Mouse (Mus musculus) intestine, embryonic 14.5 days (tissue): ENCODE measurements around the gene Cwf19l1. TPM values are rescaled to one million over a fixed set of nuclear protein-coding genes. Genes with fewer than 3 reads are reported as not detected.

Experiments used
- ATAC-seq: fragments of 200-750 bp; cut with Nextera tagmentation; replicated peaks from 2 replicates; pipeline ENCODE4 v1.8.0; 2017; ENCODE audit warnings: low read depth, moderate number of reproducible peaks, moderate TSS enrichment, moderate library complexity; ENCODE audit not compliant: low FRiP score, low TSS enrichment
- DNase-seq: peaks from one replicate; pipeline ENCODE4 v3.0.0-alpha.2; 2018; ENCODE audit warnings: low spot score
- H3K27ac ChIP-seq: fragments of 300-500 bp; sonication (generic); 2 replicates; pipeline ENCODE4 v1.5.1; 2014; ENCODE audit warnings: low read depth, mild to moderate bottlenecking, control low read depth
- H3K27me3 ChIP-seq: fragments of 300-500 bp; sonication (generic); replicated peaks from 2 replicates; pipeline ENCODE4 v1.6.1; 2014; ENCODE audit warnings: low read length, control low read depth; ENCODE audit not compliant: control insufficient read depth, insufficient read depth
- H3K36me3 ChIP-seq: fragments of 300-500 bp; sonication (generic); 2 replicates; pipeline ENCODE4 v1.6.1; 2014; ENCODE audit warnings: low read length, control low read depth; ENCODE audit not compliant: control insufficient read depth, insufficient read depth
- H3K4me1 ChIP-seq: fragments of 300-500 bp; sonication (generic); replicated peaks from 2 replicates; pipeline ENCODE4 v1.6.1; 2014; ENCODE audit warnings: low read length, control low read depth, mixed read lengths; ENCODE audit not compliant: control insufficient read depth, insufficient read depth
- H3K4me2 ChIP-seq: fragments of 300-500 bp; sonication (generic); 2 replicates; pipeline ENCODE4 v1.6.1; 2014; ENCODE audit warnings: low read length
- H3K4me3 ChIP-seq: fragments of 300-500 bp; sonication (generic); 2 replicates; pipeline ENCODE4 v1.5.1; 2014; ENCODE audit warnings: low read depth, low read length, control low read depth, mixed read lengths
- H3K9ac ChIP-seq: fragments of 300-500 bp; sonication (generic); 2 replicates; pipeline ENCODE4 v1.6.1; 2014; ENCODE audit warnings: mild to moderate bottlenecking, low read length
- H3K9me3 ChIP-seq: fragments of 300-500 bp; sonication (generic); 2 replicates; pipeline ENCODE4 v1.6.1; 2016; ENCODE audit warnings: low read length, control low read depth; ENCODE audit not compliant: control insufficient read depth
- WGBS: fragments of 180-500 bp; shearing (Covaris S2); extraction: QIAGEN DNeasy Blood & Tissue Kit; methylation state at CpG from one replicate; pipeline ENCODE4 v1.1.7; 2014; 5-methylcytosine and 5-hydroxymethylcytosine counted together
- polyA plus RNA-seq: library from polyadenylated mRNA; unstranded; fragments of >200 nt; fragmentation: Nextera tagmentation; extraction: Ambion mirVana; gene quantifications from 2 replicates; pipeline ENCODE4 v1.2.1, GENCODE M21; 2014

Cwf19l1 gene
- 35.5 and 37.8 TPM in 2 replicates for polyA plus RNA-seq

GRCm38 (mm10) chr19:44135072-44135959 is at the start of gene Cwf19l1:
Gene Cwf19l1 (minus strand): TSS chr19:44135876.
- peak; percentile 96 for DNase-seq
- peak within 1 kb of the TSS; percentile 87 for H3K4me2 ChIP-seq
- no peaks in the 10 kb centered on the region for H3K27me3 ChIP-seq
- peaks cover 34% of the 10 kb centered on the region for H3K36me3 ChIP-seq
- H3K4me3 ChIP-seq: peak within 1 kb of the TSS; percentile 60
- H3K9ac ChIP-seq: peak within 1 kb of the TSS; percentile 53
- ATAC-seq: peak; percentile 87
- peaks cover 7% of the 10 kb centered on the region for H3K4me1 ChIP-seq
- H3K27ac ChIP-seq: peak within 1 kb of the TSS; percentile 94
- no peaks in the 10 kb centered on the region for H3K9me3 ChIP-seq
- WGBS: under 1% methylated on average over 45 of the region's 45 CpGs

GRCm38 (mm10) chr19:44183968-44184367 is 48.3 kb upstream of the Cwf19l1 start:
- Histone ChIP-seq H3K36me3 (no peaks in the 10 kb centered on the region), H3K4me1 (no peaks in the 10 kb centered on the region), H3K4me3 (no peak overlapping the region), H3K27ac (no peak overlapping the region), H3K9ac (no peak overlapping the region), H3K4me2 (no peak overlapping the region), H3K9me3 (no peaks in the 10 kb centered on the region), H3K27me3 (no peaks in the 10 kb centered on the region)
- WGBS: 63% methylated on average over 3 of the region's 3 CpGs
- no peak for DNase-seq
- ATAC-seq: no peak

- no peak overlapping the region for H3K27ac ChIP-seq
- 84% methylated on average over 1 of the region's 1 CpGs for WGBS
- H3K27me3 ChIP-seq: no peaks in the 10 kb centered on the region
- H3K4me3 ChIP-seq: no peak overlapping the region
- no peaks in the 10 kb centered on the region for H3K4me1 ChIP-seq
- H3K9ac ChIP-seq: no peak overlapping the region
- DNase-seq: no peak
- H3K36me3 ChIP-seq: no peaks in the 10 kb centered on the region
- no peak for ATAC-seq
- no peak overlapping the region for H3K4me2 ChIP-seq
- H3K9me3 ChIP-seq: no peaks in the 10 kb centered on the region
These were observed 44.8 kb upstream of the Cwf19l1 start for GRCm38 (mm10) chr19:44180502-44180901.

- WGBS: 82% methylated on average over 3 of the region's 3 CpGs
- Histone ChIP-seq H3K4me2 (no peak overlapping the region), H3K9me3 (no peaks in the 10 kb centered on the region), H3K9ac (no peak overlapping the region), H3K27ac (no peak overlapping the region), H3K36me3 (no peaks in the 10 kb centered on the region), H3K4me3 (no peak overlapping the region), H3K27me3 (no peaks in the 10 kb centered on the region), H3K4me1 (no peaks in the 10 kb centered on the region)
- ATAC-seq (no peak), DNase-seq (no peak)
These were observed 41.1 kb upstream of the Cwf19l1 start for GRCm38 (mm10) chr19:44176741-44177140.

- no peak for DNase-seq
- Histone ChIP-seq H3K27me3 (no peaks in the 10 kb centered on the region), H3K27ac (no peak overlapping the region), H3K4me1 (no peaks in the 10 kb centered on the region), H3K4me3 (no peak overlapping the region), H3K36me3 (no peaks in the 10 kb centered on the region), H3K9me3 (no peaks in the 10 kb centered on the region), H3K9ac (no peak overlapping the region), H3K4me2 (no peak overlapping the region)
- WGBS: 62% methylated on average over 8 of the region's 8 CpGs
- ATAC-seq: no peak
These were observed 39.2 kb upstream of the Cwf19l1 start for GRCm38 (mm10) chr19:44174835-44175234.

GRCm38 (mm10) chr19:44161515-44161914 is 25.8 kb upstream of the Cwf19l1 start:
- Histone ChIP-seq H3K4me1 (no peaks in the 10 kb centered on the region), H3K36me3 (no peaks in the 10 kb centered on the region), H3K27me3 (no peaks in the 10 kb centered on the region), H3K4me3 (no peak overlapping the region), H3K9ac (no peak overlapping the region), H3K4me2 (no peak overlapping the region), H3K27ac (no peak overlapping the region), H3K9me3 (no peaks in the 10 kb centered on the region)
- ATAC-seq (no peak), DNase-seq (no peak)
- WGBS: 14% methylated on average over 3 of the region's 3 CpGs

- Histone ChIP-seq H3K27me3 (no peaks in the 10 kb centered on the region), H3K4me3 (no peak overlapping the region), H3K27ac (no peak overlapping the region), H3K9me3 (no peaks in the 10 kb centered on the region), H3K36me3 (no peaks in the 10 kb centered on the region), H3K4me1 (no peaks in the 10 kb centered on the region), H3K9ac (no peak overlapping the region), H3K4me2 (no peak overlapping the region)
- DNase-seq (no peak), ATAC-seq (no peak)
- WGBS: 76% methylated on average over 3 of the region's 3 CpGs
These were observed 23.7 kb upstream of the Cwf19l1 start for GRCm38 (mm10) chr19:44159386-44159785.

GRCm38 (mm10) chr19:44157005-44157404 is 21.3 kb upstream of the Cwf19l1 start:
- DNase-seq (no peak), ATAC-seq (no peak)
- H3K36me3 ChIP-seq: no peaks in the 10 kb centered on the region
- no peaks in the 10 kb centered on the region for H3K9me3 ChIP-seq
- 94% methylated on average over 10 of the region's 10 CpGs for WGBS
- no peak overlapping the region for H3K27ac ChIP-seq
- H3K27me3 ChIP-seq: no peaks in the 10 kb centered on the region
- H3K4me2 ChIP-seq: no peak overlapping the region
- H3K9ac ChIP-seq: no peak overlapping the region
- H3K4me1 ChIP-seq: no peaks in the 10 kb centered on the region
- H3K4me3 ChIP-seq: no peak overlapping the region

GRCm38 (mm10) chr19:44153781-44154180 is 18.1 kb upstream of the Cwf19l1 start:
- no peaks in the 10 kb centered on the region for H3K4me1 ChIP-seq
- H3K4me2 ChIP-seq: no peak overlapping the region
- DNase-seq: no peak
- H3K36me3 ChIP-seq: no peaks in the 10 kb centered on the region
- no peak overlapping the region for H3K27ac ChIP-seq
- H3K27me3 ChIP-seq: no peaks in the 10 kb centered on the region
- no peak overlapping the region for H3K4me3 ChIP-seq
- no peak for ATAC-seq
- WGBS: 86% methylated on average over 5 of the region's 5 CpGs
- H3K9me3 ChIP-seq: no peaks in the 10 kb centered on the region
- H3K9ac ChIP-seq: no peak overlapping the region
